Mouse (Mus musculus) kidney, postnatal 0 days (tissue): ENCODE measurements at regions not wholly inside any gene's neighbourhood (a gene's known extent, or its start where the extent isn't known, plus 50 kb on each side); places are given as distances from the start of the nearest gene placed in this dataset.

Source experiments
- ATAC-seq: fragments of 200-750 bp; cut with Nextera tagmentation; replicated peaks from 2 replicates; pipeline ENCODE4 v1.8.0; 2017; ENCODE audit warnings: low read depth, moderate number of reproducible peaks, moderate TSS enrichment, moderate library complexity; ENCODE audit not compliant: low FRiP score
- DNase-seq: peaks from one replicate; pipeline ENCODE4 v3.0.0-alpha.2; 2016; ENCODE audit warnings: low spot score
- H3K27ac ChIP-seq: fragments of 300-500 bp; sonication (generic); 2 replicates; pipeline ENCODE4 v1.5.1; 2014; ENCODE audit warnings: mild to moderate bottlenecking
- H3K27me3 ChIP-seq: fragments of 300-500 bp; sonication (generic); 2 replicates; pipeline ENCODE4 v1.6.1; 2014; ENCODE audit warnings: low read length, mixed read lengths; ENCODE audit not compliant: insufficient read depth
- H3K36me3 ChIP-seq: fragments of 300-500 bp; sonication (generic); 2 replicates; pipeline ENCODE4 v1.6.1; 2014; ENCODE audit warnings: low read length, mixed read lengths; ENCODE audit not compliant: insufficient read depth
- H3K4me1 ChIP-seq: fragments of 300-500 bp; sonication (generic); replicated peaks from 2 replicates; pipeline ENCODE4 v1.6.1; 2014; ENCODE audit warnings: antibody characterized with exemption, low read length, mixed read lengths; ENCODE audit not compliant: insufficient read depth
- H3K4me2 ChIP-seq: fragments of 300-500 bp; sonication (generic); 2 replicates; pipeline ENCODE4 v1.6.1; 2014; ENCODE audit warnings: mild to moderate bottlenecking, low read length, moderate library complexity, mixed read lengths
- H3K4me3 ChIP-seq: fragments of 300-500 bp; sonication (generic); replicated peaks from 2 replicates; pipeline ENCODE4 v1.5.1; 2014; ENCODE audit warnings: low read depth, low read length
- H3K9ac ChIP-seq: fragments of 300-500 bp; sonication (generic); 2 replicates; pipeline ENCODE4 v1.6.1; 2014; ENCODE audit warnings: low read depth, low read length
- H3K9me3 ChIP-seq: fragments of 300-500 bp; sonication (generic); replicated peaks from 2 replicates; pipeline ENCODE4 v1.6.1; 2016; ENCODE audit warnings: low read length, inconsistent platforms, mixed read lengths
- CTCF ChIP-seq: IDR thresholded peaks from 2 replicates; pipeline ENCODE4 v1.5.1; 2016; ENCODE audit warnings: antibody characterized with exemption, low read depth, mild to moderate bottlenecking, moderate library complexity
- WGBS: fragments of 180-500 bp; shearing (Covaris S2); extraction: QIAGEN DNeasy Blood & Tissue Kit; methylation state at CpG from one replicate; pipeline ENCODE4 v1.1.7; 2014; 5-methylcytosine and 5-hydroxymethylcytosine counted together

- no peak overlapping the region for H3K4me2 ChIP-seq
- WGBS, result 74% methylated on average over 1 of the region's 1 CpGs
- ATAC-seq, result no peak
Observed at GRCm38 (mm10) chr13:79453227-79453626, 1253.7 kb upstream of the Nr2f1 start.

GRCm38 (mm10) chr13:79443113-79443512, 1243.6 kb upstream of the Nr2f1 start:
- no peak for TF ChIP-seq CTCF
- Histone ChIP-seq H3K4me3 (no peak overlapping the region), H3K9ac (no peak overlapping the region), H3K4me2 (no peak overlapping the region), H3K4me1 (no peaks in the 10 kb centered on the region), H3K27ac (no peak overlapping the region), H3K36me3 (no peaks in the 10 kb centered on the region), H3K27me3 (no peaks in the 10 kb centered on the region), H3K9me3 (no peaks in the 10 kb centered on the region)
- WGBS, result 57% methylated on average over 3 of the region's 3 CpGs
- DNase-seq (peak; percentile 52), ATAC-seq (no peak)

More at GRCm38 (mm10) chr13:79453227-79453626, 1253.7 kb upstream of the Nr2f1 start:
- Histone ChIP-seq H3K4me1 (no peaks in the 10 kb centered on the region), H3K9me3 (no peaks in the 10 kb centered on the region), H3K4me3 (no peak overlapping the region), H3K27ac (no peak overlapping the region), H3K9ac (no peak overlapping the region), H3K27me3 (no peaks in the 10 kb centered on the region), H3K36me3 (no peaks in the 10 kb centered on the region)
- peak; percentile 51; the same call in 1 of the 2 replicates for TF ChIP-seq CTCF
- peak; percentile 8 for DNase-seq

- H3K36me3 ChIP-seq, result no peaks in the 10 kb centered on the region
- no peak overlapping the region for H3K4me2 ChIP-seq
- no peak for TF ChIP-seq CTCF
- WGBS, result 28% methylated on average over 2 of the region's 2 CpGs
- H3K9ac ChIP-seq, result no peak overlapping the region
- H3K9me3 ChIP-seq, result no peaks in the 10 kb centered on the region
- H3K27me3 ChIP-seq, result no peaks in the 10 kb centered on the region
- ATAC-seq, result no peak
- H3K4me1 ChIP-seq, result no peaks in the 10 kb centered on the region
- DNase-seq, result no peak
- H3K27ac ChIP-seq, result no peak overlapping the region
- no peak overlapping the region for H3K4me3 ChIP-seq
Observed at GRCm38 (mm10) chr13:79442701-79443100, 1243.1 kb upstream of the Nr2f1 start.

DNA sequence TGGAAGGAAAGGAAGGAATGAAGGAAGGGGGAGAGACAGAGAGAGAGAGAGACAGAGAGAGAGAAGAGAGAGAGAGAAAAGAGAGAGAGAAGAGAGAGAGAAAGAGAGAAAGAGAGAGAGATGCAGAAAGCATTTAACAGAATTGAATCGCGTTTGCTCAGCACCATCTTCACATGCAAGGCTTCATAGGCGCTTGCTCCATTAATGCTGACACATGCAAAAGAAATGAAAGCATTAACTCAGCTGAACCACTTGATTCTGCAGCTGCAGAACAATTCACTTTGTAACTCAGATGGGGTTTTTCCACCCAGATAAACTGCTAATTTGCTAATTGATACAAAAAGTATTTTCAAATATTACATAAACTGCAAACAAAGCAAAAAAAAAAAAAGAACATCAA, 1231.9 kb upstream of the Nr2f1 start:
- no peaks in the 10 kb centered on the region for H3K4me1 ChIP-seq
- H3K27me3 ChIP-seq, result no peaks in the 10 kb centered on the region
- H3K4me3 ChIP-seq, result no peak overlapping the region
- TF ChIP-seq CTCF, result no peak
- H3K9ac ChIP-seq, result no peak overlapping the region
- H3K9me3 ChIP-seq, result no peaks in the 10 kb centered on the region
- no peaks in the 10 kb centered on the region for H3K36me3 ChIP-seq
- ATAC-seq, result no peak
- 49% methylated on average over 3 of the region's 3 CpGs for WGBS
- no peak for DNase-seq
- no peak overlapping the region for H3K4me2 ChIP-seq
- H3K27ac ChIP-seq, result no peak overlapping the region

GRCm38 (mm10) chr13:79430987-79431386, 1231.4 kb upstream of the Nr2f1 start:
- ATAC-seq, result no peak

GRCm38 (mm10) chr13:79430562-79430961, 1231.0 kb upstream of the Nr2f1 start:
- ATAC-seq (no peak), DNase-seq (no peak)
- WGBS, result 65% methylated on average over 1 of the region's 1 CpGs

More at GRCm38 (mm10) chr13:79430987-79431386, 1231.4 kb upstream of the Nr2f1 start:
- 32% methylated on average over 2 of the region's 2 CpGs for WGBS
- H3K36me3 ChIP-seq, result no peaks in the 10 kb centered on the region
- TF ChIP-seq CTCF, result no peak
- H3K4me1 ChIP-seq, result no peaks in the 10 kb centered on the region
- H3K4me2 ChIP-seq, result no peak overlapping the region
- no peaks in the 10 kb centered on the region for H3K9me3 ChIP-seq
- H3K27me3 ChIP-seq, result no peaks in the 10 kb centered on the region
- H3K27ac ChIP-seq, result no peak overlapping the region
- DNase-seq, result no peak
- H3K4me3 ChIP-seq, result no peak overlapping the region
- no peak overlapping the region for H3K9ac ChIP-seq

DNA sequence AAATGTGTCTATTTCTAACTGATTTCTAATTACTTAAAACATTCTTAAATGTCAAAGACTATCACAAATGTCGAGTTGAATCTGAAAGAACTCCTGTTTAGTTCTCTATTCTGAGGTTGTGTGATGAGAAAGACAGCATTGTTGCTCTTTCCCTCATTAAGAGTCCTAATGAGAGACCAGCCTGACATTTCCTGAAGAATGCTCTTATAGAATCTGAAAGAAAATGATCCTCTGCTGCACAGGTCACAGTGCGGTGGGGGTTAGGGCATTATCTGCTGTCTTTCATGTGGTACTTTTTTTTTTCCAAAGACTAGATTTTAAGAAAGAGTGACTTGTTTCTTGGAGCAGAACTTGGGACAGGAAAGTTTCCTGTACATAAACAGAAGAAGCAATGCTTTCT, 1218.3 kb upstream of the Nr2f1 start:
- no peak for ATAC-seq
- H3K9me3 ChIP-seq, result no peaks in the 10 kb centered on the region
- no peak for TF ChIP-seq CTCF
- WGBS, result 84% methylated on average over 2 of the region's 2 CpGs
- no peaks in the 10 kb centered on the region for H3K27me3 ChIP-seq
- no peaks in the 10 kb centered on the region for H3K4me1 ChIP-seq
- no peak overlapping the region for H3K4me2 ChIP-seq
- no peak overlapping the region for H3K9ac ChIP-seq
- H3K36me3 ChIP-seq, result no peaks in the 10 kb centered on the region
- DNase-seq, result no peak
- no peak overlapping the region for H3K27ac ChIP-seq
- H3K4me3 ChIP-seq, result no peak overlapping the region

More at GRCm38 (mm10) chr13:79430562-79430961, 1231.0 kb upstream of the Nr2f1 start:
- H3K27me3 ChIP-seq, result no peaks in the 10 kb centered on the region
- H3K4me1 ChIP-seq, result no peaks in the 10 kb centered on the region
- H3K4me2 ChIP-seq, result no peak overlapping the region
- no peak overlapping the region for H3K4me3 ChIP-seq
- H3K27ac ChIP-seq, result no peak overlapping the region
- H3K36me3 ChIP-seq, result no peaks in the 10 kb centered on the region
- no peaks in the 10 kb centered on the region for H3K9me3 ChIP-seq
- TF ChIP-seq CTCF, result no peak
- H3K9ac ChIP-seq, result no peak overlapping the region
